Mouse (Mus musculus) midbrain, embryonic 15.5 days (tissue): ENCODE data around the gene Rbm6. TPM values are rescaled to one million over a fixed set of nuclear protein-coding genes. Genes with fewer than 3 reads are reported as not detected.

Source experiments
- ATAC-seq: fragments of 200-750 bp; cut with Nextera tagmentation; replicated peaks from 2 replicates; pipeline ENCODE4 v1.8.0; 2017; ENCODE audit warnings: moderate TSS enrichment
- H3K27ac ChIP-seq: fragments of 300-500 bp; sonication (generic); 2 replicates; pipeline ENCODE4 v1.5.1; 2015; ENCODE audit warnings: mild to moderate bottlenecking, inconsistent platforms
- H3K27me3 ChIP-seq: fragments of 300-500 bp; sonication (generic); replicated peaks from 2 replicates; pipeline ENCODE4 v1.6.1; 2015; ENCODE audit warnings: inconsistent platforms
- H3K36me3 ChIP-seq: fragments of 300-500 bp; sonication (generic); replicated peaks from 2 replicates; pipeline ENCODE4 v1.6.1; 2015; ENCODE audit warnings: inconsistent platforms
- H3K4me1 ChIP-seq: fragments of 300-500 bp; sonication (generic); 2 replicates; pipeline ENCODE4 v1.6.1; 2015; ENCODE audit warnings: inconsistent platforms
- H3K4me2 ChIP-seq: fragments of 300-500 bp; sonication (generic); 2 replicates; pipeline ENCODE4 v1.6.1; 2015; ENCODE audit warnings: inconsistent platforms, mild to moderate bottlenecking, moderate library complexity
- H3K4me3 ChIP-seq: fragments of 300-500 bp; sonication (generic); 2 replicates; pipeline ENCODE4 v1.5.1; 2015; ENCODE audit warnings: mild to moderate bottlenecking, inconsistent platforms
- H3K9ac ChIP-seq: fragments of 300-500 bp; sonication (generic); 2 replicates; pipeline ENCODE4 v1.6.1; 2015; ENCODE audit warnings: mild to moderate bottlenecking, inconsistent platforms
- H3K9me3 ChIP-seq: fragments of 300-500 bp; sonication (generic); 2 replicates; pipeline ENCODE4 v1.6.1; 2016; ENCODE audit warnings: inconsistent platforms
- WGBS: fragments of 180-500 bp; shearing (Covaris S2); methylation state at CpG from one replicate; pipeline ENCODE4 v1.1.7; 2015; ENCODE audit warnings: mixed read lengths; 5-methylcytosine and 5-hydroxymethylcytosine counted together
- polyA plus RNA-seq: library from polyadenylated mRNA; unstranded; fragments of >200 nt; fragmentation: Nextera tagmentation; extraction: Ambion mirVana; gene quantifications from 2 replicates; pipeline ENCODE4 v1.2.1, GENCODE M21; 2015

Rbm6 gene
- polyA plus RNA-seq, 1 experiment from 2014 or later = 120 TPM

- peak overlapping the region; percentile 47; the same call in 1 of the 2 replicates for H3K4me2 ChIP-seq
- 67% methylated on average over 2 of the region's 2 CpGs for WGBS
Observed at GRCm38 (mm10) chr9:107771782-107772181, 101.3 kb downstream of the Rbm6 start.

GRCm38 (mm10) chr9:107770374-107771290 is 102.4 kb downstream of the Rbm6 start, which contains the start of gene Rbm5:
Rbm5 (minus strand) TSS chr9:107770996.
- Histone ChIP-seq H3K27me3 (no peaks in the 10 kb centered on the region), H3K36me3 (peaks cover 38% of the 10 kb centered on the region), H3K9me3 (no peaks in the 10 kb centered on the region), H3K4me3 (peak within 1 kb of the TSS; percentile 94), H3K4me2 (peak within 1 kb of the TSS; percentile 60), H3K4me1 (peaks cover 21% of the 10 kb centered on the region), H3K27ac (peak within 1 kb of the TSS; percentile 92), H3K9ac (peak within 1 kb of the TSS; percentile 90)
- under 1% methylated on average over 60 of the region's 60 CpGs for WGBS
- ATAC-seq = peak; percentile 100

More at GRCm38 (mm10) chr9:107771782-107772181, 101.3 kb downstream of the Rbm6 start:
- H3K9me3 ChIP-seq = no peaks in the 10 kb centered on the region
- H3K4me3 ChIP-seq = no peak overlapping the region
- H3K4me1 ChIP-seq = peaks cover 21% of the 10 kb centered on the region
- no peak overlapping the region for H3K9ac ChIP-seq
- peak overlapping the region; percentile 90 for H3K27ac ChIP-seq
- no peaks in the 10 kb centered on the region for H3K27me3 ChIP-seq
- peaks cover 40% of the 10 kb centered on the region for H3K36me3 ChIP-seq
- ATAC-seq = no peak

GRCm38 (mm10) chr9:107770037-107770373 is 103.0 kb downstream of the Rbm6 start:
- peak overlapping the region; percentile 94 for H3K4me3 ChIP-seq
- H3K9me3 ChIP-seq = no peaks in the 10 kb centered on the region
- H3K27me3 ChIP-seq = no peaks in the 10 kb centered on the region
- peaks cover 44% of the 10 kb centered on the region for H3K36me3 ChIP-seq
- ATAC-seq = no peak
- H3K4me1 ChIP-seq = peaks cover 21% of the 10 kb centered on the region
- H3K9ac ChIP-seq = peak overlapping the region; percentile 90
- H3K27ac ChIP-seq = peak overlapping the region; percentile 92
- under 1% methylated on average over 9 of the region's 9 CpGs for WGBS
- H3K4me2 ChIP-seq = peak overlapping the region; percentile 60

- H3K27me3 ChIP-seq = no peaks in the 10 kb centered on the region
- peak overlapping the region; percentile 60 for H3K4me2 ChIP-seq
- 12% methylated on average over 4 of the region's 4 CpGs for whole genome bisulfite sequencing
- H3K9me3 ChIP-seq = no peaks in the 10 kb centered on the region
- peak overlapping the region; percentile 90 for H3K9ac ChIP-seq
- no peak overlapping the region; the same call in 1 of the 2 replicates for H3K27ac ChIP-seq
- H3K4me1 ChIP-seq = peaks cover 21% of the 10 kb centered on the region
- H3K36me3 ChIP-seq = peaks cover 44% of the 10 kb centered on the region
- ATAC-seq = no peak
- peak overlapping the region; percentile 94 for H3K4me3 ChIP-seq
Observed at GRCm38 (mm10) chr9:107769445-107770000, 103.5 kb downstream of the Rbm6 start.

GRCm38 (mm10) chr9:107768851-107769250 is 104.2 kb downstream of the Rbm6 start:
- 69% methylated on average over 5 of the region's 5 CpGs for WGBS

GRCm38 (mm10) chr9:107759593-107759992 is 113.4 kb downstream of the Rbm6 start:
- no peaks in the 10 kb centered on the region for H3K9me3 ChIP-seq
- 93% methylated on average over 6 of the region's 6 CpGs for whole genome bisulfite sequencing

More at GRCm38 (mm10) chr9:107768851-107769250, 104.2 kb downstream of the Rbm6 start:
- ATAC-seq = no peak
- H3K4me3 ChIP-seq = peak overlapping the region; percentile 94
- no peak overlapping the region for H3K9ac ChIP-seq
- peaks cover 44% of the 10 kb centered on the region for H3K36me3 ChIP-seq
- H3K4me1 ChIP-seq = peaks cover 21% of the 10 kb centered on the region
- peak overlapping the region; percentile 5; the same call in 1 of the 2 replicates for H3K27ac ChIP-seq
- no peaks in the 10 kb centered on the region for H3K27me3 ChIP-seq
- H3K9me3 ChIP-seq = no peaks in the 10 kb centered on the region
- H3K4me2 ChIP-seq = peak overlapping the region; percentile 60

GRCm38 (mm10) chr9:107750378-107750777 is 122.7 kb downstream of the Rbm6 start:
- Histone ChIP-seq H3K4me2 (no peak overlapping the region), H3K4me1 (no peaks in the 10 kb centered on the region)
- ATAC-seq = no peak

More at GRCm38 (mm10) chr9:107759593-107759992, 113.4 kb downstream of the Rbm6 start:
- H3K27ac ChIP-seq = no peak overlapping the region
- peaks cover 80% of the 10 kb centered on the region for H3K36me3 ChIP-seq
- H3K4me3 ChIP-seq = no peak overlapping the region
- no peak overlapping the region for H3K4me2 ChIP-seq
- no peak for ATAC-seq
- no peaks in the 10 kb centered on the region for H3K4me1 ChIP-seq
- no peaks in the 10 kb centered on the region for H3K27me3 ChIP-seq
- H3K9ac ChIP-seq = no peak overlapping the region

GRCm38 (mm10) chr9:107748063-107748462 is 125.0 kb downstream of the Rbm6 start:
- WGBS = 89% methylated on average over 3 of the region's 3 CpGs
- Histone ChIP-seq H3K9ac (no peak overlapping the region), H3K9me3 (no peaks in the 10 kb centered on the region), H3K4me1 (no peaks in the 10 kb centered on the region), H3K36me3 (peaks cover 93% of the 10 kb centered on the region), H3K27ac (no peak overlapping the region), H3K4me3 (no peak overlapping the region), H3K4me2 (no peak overlapping the region), H3K27me3 (no peaks in the 10 kb centered on the region)
- ATAC-seq = no peak

More at GRCm38 (mm10) chr9:107750378-107750777, 122.7 kb downstream of the Rbm6 start:
- WGBS = 94% methylated on average over 5 of the region's 5 CpGs
- Histone ChIP-seq H3K27me3 (no peaks in the 10 kb centered on the region), H3K36me3 (peaks cover 86% of the 10 kb centered on the region), H3K4me3 (no peak overlapping the region), H3K9me3 (no peaks in the 10 kb centered on the region), H3K27ac (no peak overlapping the region), H3K9ac (no peak overlapping the region)

- Histone ChIP-seq H3K27me3 (no peaks in the 10 kb centered on the region), H3K9me3 (no peaks in the 10 kb centered on the region), H3K27ac (no peak overlapping the region), H3K36me3 (peaks cover 95% of the 10 kb centered on the region), H3K4me2 (no peak overlapping the region), H3K4me1 (no peaks in the 10 kb centered on the region), H3K9ac (no peak overlapping the region), H3K4me3 (no peak overlapping the region)
- 86% methylated on average over 1 of the region's 1 CpGs for WGBS
- ATAC-seq = no peak
Observed at GRCm38 (mm10) chr9:107747310-107747709, 125.7 kb downstream of the Rbm6 start.

- Histone ChIP-seq H3K36me3 (peaks cover 95% of the 10 kb centered on the region), H3K4me1 (no peaks in the 10 kb centered on the region), H3K4me3 (no peak overlapping the region), H3K27ac (no peak overlapping the region), H3K4me2 (no peak overlapping the region), H3K9me3 (no peaks in the 10 kb centered on the region), H3K27me3 (no peaks in the 10 kb centered on the region), H3K9ac (no peak overlapping the region)
- WGBS = 90% methylated on average over 3 of the region's 3 CpGs
- ATAC-seq = no peak
Observed at GRCm38 (mm10) chr9:107746679-107747078, 126.4 kb downstream of the Rbm6 start.

GRCm38 (mm10) chr9:107744061-107744460 is 129.0 kb downstream of the Rbm6 start:
- Histone ChIP-seq H3K9me3 (no peaks in the 10 kb centered on the region), H3K4me3 (no peak overlapping the region), H3K4me1 (no peaks in the 10 kb centered on the region), H3K36me3 (peaks cover 96% of the 10 kb centered on the region), H3K9ac (no peak overlapping the region), H3K27me3 (no peaks in the 10 kb centered on the region), H3K27ac (no peak overlapping the region), H3K4me2 (no peak overlapping the region)
- ATAC-seq = no peak
- WGBS = 92% methylated on average over 6 of the region's 6 CpGs

GRCm38 (mm10) chr9:107738841-107739202 is 134.2 kb downstream of the Rbm6 start:
- Histone ChIP-seq H3K4me1 (peaks cover 40% of the 10 kb centered on the region), H3K9ac (no peak overlapping the region), H3K9me3 (no peaks in the 10 kb centered on the region), H3K4me3 (no peak overlapping the region), H3K36me3 (peaks cover 51% of the 10 kb centered on the region), H3K27me3 (no peaks in the 10 kb centered on the region), H3K4me2 (no peak overlapping the region), H3K27ac (peak overlapping the region; percentile 45)
- 51% methylated on average over 4 of the region's 4 CpGs for WGBS
- ATAC-seq = peak; percentile 31
